Mouse (Mus musculus): ENCODE data around the gene Adk.
"Not testable (repeated sequence)": the region's sequence is repeated elsewhere in the genome, so short reads cannot be mapped to it uniquely, and the experiment has no call there.

The Adk gene

DNA sequence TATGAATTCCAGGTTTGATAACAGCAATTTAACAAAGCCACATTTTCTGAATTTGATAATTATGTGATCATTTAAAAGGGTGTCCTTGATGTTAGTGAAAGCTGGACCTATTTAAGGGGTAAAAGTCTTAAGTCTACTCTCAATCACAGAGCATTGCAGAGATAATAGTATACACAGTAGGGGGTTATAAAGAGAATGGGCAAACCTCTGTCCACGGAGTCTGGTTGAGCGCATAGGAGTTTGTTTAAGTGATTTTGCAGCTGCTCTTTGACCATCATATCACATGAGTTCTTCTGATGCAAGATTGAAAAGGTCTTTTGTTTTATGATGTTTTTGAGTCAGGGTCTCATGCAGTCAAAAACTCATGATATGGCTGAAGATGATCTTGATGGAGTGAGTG is 431.8 kb downstream of the Adk start:
- DNase-seq (ENCODE audit: low read depth, low spot score) = no peak

DNA sequence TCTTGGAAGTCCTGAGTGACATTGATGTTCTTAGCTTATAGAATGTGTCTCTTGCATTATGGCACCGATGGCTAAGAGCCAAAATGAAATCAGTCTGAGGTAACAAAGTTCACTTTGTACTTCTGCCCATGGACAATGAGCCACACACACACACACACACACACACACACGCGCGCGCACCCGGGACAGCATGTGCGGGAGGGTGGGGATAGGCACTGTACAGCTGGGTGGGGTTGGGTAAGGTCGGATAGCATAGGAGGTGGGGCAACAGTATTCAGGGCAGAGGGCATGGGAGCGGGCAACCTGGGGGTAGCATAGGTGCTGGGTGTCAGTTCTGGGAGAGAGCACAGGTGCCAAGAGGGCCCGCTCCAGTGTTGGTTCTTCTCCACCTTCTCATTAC is 432.3 kb downstream of the Adk start:
- DNase-seq (ENCODE audit: low read depth, low spot score) = no peak

DNA sequence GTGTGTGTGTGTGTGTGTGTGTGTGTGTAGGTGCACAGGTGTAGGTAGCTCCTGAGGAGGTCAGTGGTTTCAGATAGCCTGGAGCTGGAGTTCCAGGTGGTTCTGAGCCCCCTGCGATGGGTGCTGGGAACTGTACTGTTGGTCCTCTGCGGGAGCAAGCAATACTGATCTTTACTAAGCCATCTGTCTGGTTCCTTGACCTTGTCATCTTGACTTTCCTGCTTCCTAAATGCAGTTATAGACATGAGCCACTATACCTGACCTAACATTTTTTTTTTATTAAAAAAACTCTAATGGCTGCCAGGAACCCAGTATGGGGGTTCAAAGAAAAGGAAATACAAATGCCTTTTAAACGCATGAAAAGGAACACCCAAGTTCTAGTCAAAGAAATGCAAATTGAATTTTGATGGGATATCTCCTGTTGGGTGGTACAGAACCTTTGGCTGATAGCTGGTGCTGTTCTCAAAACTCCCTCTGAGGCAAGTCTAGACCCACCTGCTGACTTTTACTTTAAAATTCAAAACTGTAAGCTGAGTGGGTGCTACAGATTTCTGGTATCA is 433.7 kb downstream of the Adk start:
- no peak for DNase-seq (ENCODE audit: low read depth, low spot score)

DNA sequence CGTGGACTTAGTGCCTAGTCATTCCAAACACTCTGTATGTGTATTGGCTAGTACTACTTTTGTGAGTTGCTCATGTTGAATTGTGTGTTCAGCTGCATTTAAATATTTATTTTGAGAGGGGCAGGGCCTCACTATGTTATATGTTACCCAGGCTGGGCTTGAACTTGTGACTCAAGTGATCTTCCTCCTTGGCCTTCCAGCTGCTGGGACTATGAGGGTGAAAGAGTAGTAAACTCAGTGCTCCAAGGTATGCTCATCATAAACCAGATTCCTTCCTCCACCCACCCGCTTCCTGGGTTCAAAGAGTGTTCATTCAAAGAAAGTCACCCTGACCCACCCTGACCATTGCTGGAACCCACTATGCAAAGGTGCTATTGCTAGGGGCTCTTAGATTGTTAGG is 434.8 kb downstream of the Adk start:
- not testable (repeated sequence) for DNase-seq (ENCODE audit: low read depth, low spot score)

DNA sequence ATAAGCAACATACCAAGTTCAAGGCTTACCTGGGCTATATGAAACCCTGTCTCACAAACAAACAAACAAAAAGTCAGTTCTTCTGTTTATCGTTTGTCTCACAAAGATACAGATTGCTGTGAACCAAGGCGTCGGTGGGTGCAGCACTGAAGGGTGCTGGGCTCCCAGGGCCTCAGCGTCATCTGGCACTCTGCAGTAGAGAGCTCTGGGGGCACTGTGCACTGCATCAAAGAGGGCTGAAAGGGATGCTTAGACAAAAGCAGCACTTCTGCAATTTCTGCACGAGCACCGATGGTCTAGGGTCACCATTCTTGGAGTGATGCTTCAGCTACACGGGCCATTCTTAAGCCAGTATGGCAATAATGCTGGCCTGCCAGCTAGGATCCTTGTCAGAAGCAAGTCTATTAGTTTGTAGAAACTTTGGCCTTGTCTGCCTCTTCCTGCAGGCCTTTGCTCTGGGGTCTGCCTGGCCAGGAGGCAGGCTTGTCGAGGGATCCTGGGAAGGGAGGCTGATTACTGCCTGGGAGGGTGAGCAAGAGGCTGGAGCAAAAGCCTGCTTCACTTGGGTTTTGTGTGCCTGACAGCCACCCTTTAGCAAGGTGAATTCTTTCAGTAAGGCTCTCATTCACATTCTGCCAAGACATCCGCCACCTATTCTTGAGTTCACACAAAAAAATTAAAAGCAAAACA is 436.2 kb downstream of the Adk start:
- not testable (repeated sequence) for DNase-seq (ENCODE audit: low read depth, low spot score)

DNA sequence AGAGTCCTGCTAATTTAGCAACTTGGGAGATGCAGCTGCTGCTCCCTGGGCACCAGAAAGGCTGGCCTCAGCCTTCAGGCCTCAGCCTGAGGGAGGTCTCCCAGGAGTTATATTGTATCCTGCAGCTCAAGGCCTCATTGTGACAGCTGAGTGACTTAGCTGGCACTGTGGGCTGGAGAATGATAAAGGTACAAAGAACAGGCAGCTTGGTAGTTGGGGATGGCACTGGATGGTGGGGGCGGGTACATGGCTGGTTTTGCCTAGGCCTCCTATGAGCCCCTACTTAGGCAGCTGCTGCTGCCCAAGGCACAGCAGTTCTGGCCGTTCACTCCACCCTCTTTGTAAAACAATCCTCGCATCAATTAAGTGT is 436.7 kb downstream of the Adk start:
- no peak for DNase-seq (ENCODE audit: low read depth, low spot score)

DNA sequence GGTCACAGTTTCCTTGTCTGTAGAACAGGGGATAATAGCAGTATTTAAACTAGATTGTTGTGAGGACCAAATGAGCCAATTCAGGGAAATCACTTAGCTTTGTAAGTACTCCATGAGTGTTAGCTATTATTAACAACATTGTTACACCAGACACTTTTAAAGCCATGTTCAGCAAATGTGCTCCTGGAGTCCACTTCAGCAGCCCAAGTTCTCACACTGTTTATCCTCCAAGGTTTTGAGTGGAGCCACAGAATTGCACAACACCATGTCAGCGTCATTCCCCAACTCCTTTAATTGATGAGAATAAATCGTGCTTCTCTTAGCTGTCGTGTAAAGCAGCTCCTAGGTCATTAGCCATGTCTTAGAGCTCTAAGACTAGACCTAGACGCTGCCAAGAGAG is 437.8 kb downstream of the Adk start:
- no peak for DNase-seq (ENCODE audit: low read depth, low spot score)
